Mouse (Mus musculus): ENCODE measurements around the gene Maml2. TPM values are rescaled to one million over a fixed set of nuclear protein-coding genes. Genes with fewer than 3 reads are reported as not detected.

Maml2 gene
- polyA plus RNA-seq (2012; rRNA removed): 1.9 and 2.6 TPM in 2 replicates

GRCm38 (mm10) chr9:13297668-13298512, at the start of gene Maml2:
TSS of gene Maml2 (plus strand) at chr9:13297957.

GRCm38 (mm10) chr9:13446703-13447285, 149.0 kb downstream of the Maml2 start, which contains the start of gene Gm17571:
TSS of gene Gm17571 (minus strand) at chr9:13446753.

GRCm38 (mm10) chr9:13748404-13748797, 450.6 kb downstream of the Maml2 start, which contains the start of gene Mtmr2:
TSS of gene Mtmr2 (plus strand) at chr9:13748410.

Other genes with a start within 250 kb of the Maml2 start
- 0.20 and 0.30 TPM in 2 replicates for gene Jrkl, start 52.1 kb upstream of the Maml2 start, polyA plus RNA-seq (2012; rRNA removed)
- gene Ccdc82, start 51.0 kb upstream of the Maml2 start, polyA plus RNA-seq (2012; rRNA removed): 2.7 and 3.5 TPM in 2 replicates
- gene Gm17571, start 148.8 kb downstream of the Maml2 start, polyA plus RNA-seq (2012; rRNA removed): not detected in 2 replicates

All from colon, adult 2 months (tissue).